Mouse (Mus musculus): ENCODE results near the gene 4930503E14Rik. TPM values are rescaled to one million over a fixed set of nuclear protein-coding genes. Genes with fewer than 3 reads are reported as not detected.
"Not testable (repeated sequence)": the region's sequence is repeated elsewhere in the genome, so short reads cannot be mapped to it uniquely, and the experiment has no call there.

The 4930503E14Rik gene
- not detected in 2 replicates for polyA plus RNA-seq (2016; fragmentation: Nextera tagmentation; extraction: Ambion mirVana)

- H3K9ac ChIP-seq; H3K27ac ChIP-seq; H3K4me3 ChIP-seq; H3K4me2 ChIP-seq (replicated peaks); H3K27me3 ChIP-seq; H3K9me3 ChIP-seq (replicated peaks); H3K4me1 ChIP-seq; ATAC-seq (ENCODE audit: low FRiP score); H3K36me3 ChIP-seq: not testable (repeated sequence)
- 88% methylated on average over 3 of the region's 3 CpGs for WGBS
Observed at GRCm38 (mm10) chr14:44213154-44213553, at the start of gene 4930503E14Rik. TSS of gene 4930503E14Rik (minus strand) at chr14:44213254.

GRCm38 (mm10) chr14:44248039-44248438 is 35.0 kb upstream of the 4930503E14Rik start:
- no peak overlapping the region for H3K9ac ChIP-seq
- H3K9me3 ChIP-seq (replicated peaks), result 0 out of 2 replicates have a peak, but pooled peaks cover 7% of the 10 kb centered on the region
- no peaks in the 10 kb centered on the region for H3K27me3 ChIP-seq
- H3K27ac ChIP-seq, result no peak overlapping the region
- no peaks in the 10 kb centered on the region for H3K36me3 ChIP-seq
- no peak overlapping the region for H3K4me3 ChIP-seq
- no peaks in the 10 kb centered on the region for H3K4me1 ChIP-seq
- 92% methylated on average over 16 of the region's 16 CpGs for WGBS
- no peak overlapping the region for H3K4me2 ChIP-seq (replicated peaks)
- ATAC-seq (ENCODE audit: low FRiP score), result no peak

GRCm38 (mm10) chr14:44197361-44197760 is 15.7 kb downstream of the 4930503E14Rik start, which contains the start of gene Gm8212:
TSS of gene Gm8212 (plus strand) at chr14:44197661.
- not testable (repeated sequence) for H3K9me3 ChIP-seq (replicated peaks); H3K36me3 ChIP-seq; H3K27ac ChIP-seq; ATAC-seq (ENCODE audit: low FRiP score); H3K27me3 ChIP-seq; H3K4me3 ChIP-seq; H3K4me2 ChIP-seq (replicated peaks); H3K4me1 ChIP-seq; H3K9ac ChIP-seq
- WGBS, result 97% methylated on average over 2 of the region's 3 CpGs

GRCm38 (mm10) chr14:44123551-44123950 is 89.5 kb downstream of the 4930503E14Rik start, which contains the start of gene Gm3327:
TSS of gene Gm3327 (plus strand) at chr14:44123851.
- H3K9me3 ChIP-seq (replicated peaks); H3K36me3 ChIP-seq; ATAC-seq (ENCODE audit: low FRiP score); H3K9ac ChIP-seq; H3K4me1 ChIP-seq; H3K4me3 ChIP-seq; H3K27ac ChIP-seq; H3K27me3 ChIP-seq; H3K4me2 ChIP-seq (replicated peaks): not testable (repeated sequence)
- 88% methylated on average over 4 of the region's 4 CpGs for WGBS

Other genes with a start within 250 kb of the 4930503E14Rik start
- gene Ang6, start 211.0 kb downstream of the 4930503E14Rik start, polyA plus RNA-seq (2016; fragmentation: Nextera tagmentation; extraction: Ambion mirVana), result not detected in 2 replicates
- gene Ear2, start 110.6 kb downstream of the 4930503E14Rik start, polyA plus RNA-seq (2016; fragmentation: Nextera tagmentation; extraction: Ambion mirVana), result not detected in 2 replicates
- gene Gm3327, start 89.4 kb downstream of the 4930503E14Rik start, polyA plus RNA-seq (2016; fragmentation: Nextera tagmentation; extraction: Ambion mirVana), result not detected in 2 replicates
- gene Gm8212, start 15.6 kb downstream of the 4930503E14Rik start, polyA plus RNA-seq (2016; fragmentation: Nextera tagmentation; extraction: Ambion mirVana), result not detected in 2 replicates
- not detected in 2 replicates for gene Gm8220, start 72.3 kb upstream of the 4930503E14Rik start, polyA plus RNA-seq (2016; fragmentation: Nextera tagmentation; extraction: Ambion mirVana)
- not detected in 2 replicates for gene Gm5930, start 125.3 kb upstream of the 4930503E14Rik start, polyA plus RNA-seq (2016; fragmentation: Nextera tagmentation; extraction: Ambion mirVana)
- gene Gm8229, start 152.1 kb upstream of the 4930503E14Rik start, polyA plus RNA-seq (2016; fragmentation: Nextera tagmentation; extraction: Ambion mirVana), result not detected in 2 replicates
- gene Gm3371, start 197.4 kb upstream of the 4930503E14Rik start, polyA plus RNA-seq (2016; fragmentation: Nextera tagmentation; extraction: Ambion mirVana), result not detected in 2 replicates
- gene Gm8232, start 220.4 kb upstream of the 4930503E14Rik start, polyA plus RNA-seq (2016; fragmentation: Nextera tagmentation; extraction: Ambion mirVana), result not detected in 2 replicates

Data from hindbrain, embryonic 12.5 days (tissue).